Mouse (Mus musculus) CH12.LX (cell line): ENCODE measurements around the gene Chid1. TPM values are rescaled to one million over a fixed set of nuclear protein-coding genes. Genes with fewer than 3 reads are reported as not detected.

Experiments
- DNase-seq: peaks from one replicate; pipeline ENCODE4 v3.0.0-alpha.2; 2013; ENCODE audit errors: extremely low read depth
- H3K27ac ChIP-seq: 2 replicates; pipeline ENCODE4 v1.5.1; 2012; ENCODE audit warnings: low read depth, mild to moderate bottlenecking, control low read depth, moderate library complexity; ENCODE audit not compliant: insufficient read depth
- H3K27me3 ChIP-seq: replicated peaks from 2 replicates; pipeline ENCODE3; 2012; ENCODE audit warnings: inconsistent platforms
- H3K36me3 ChIP-seq, 2 experiments: replicated peaks in 1 of 2; 2 replicates each; pipeline versions ENCODE3 to v1.6.1; 2012; ENCODE audit warnings: inconsistent platforms in 1 of 2, low read length in 1 of 2, mild to moderate bottlenecking in 1 of 2, mixed read lengths in 1 of 2, moderate library complexity in 1 of 2; ENCODE audit not compliant: control insufficient read depth in 1 of 2, insufficient read depth in 1 of 2
- H3K4me1 ChIP-seq, 2 experiments: 2 replicates each; pipeline ENCODE4 v1.6.1; 2012; ENCODE audit warnings: inconsistent platforms in 1 of 2, moderate library complexity in 1 of 2; ENCODE audit not compliant: insufficient read depth in 2 of 2, control insufficient read depth in 1 of 2
- H3K4me2 ChIP-seq: 2 replicates; pipeline ENCODE4 v1.6.1; 2012; ENCODE audit warnings: low read depth, mild to moderate bottlenecking, control low read depth; ENCODE audit not compliant: poor library complexity, insufficient read depth, severe bottlenecking
- H3K4me3 ChIP-seq, 3 experiments: fragments of 150-350 bp in 1 of 3; sonication (generic) in 1 of 3; replicated peaks in 1 of 3; 2 replicates each; pipeline versions ENCODE3 to v1.5.1; 2011 to 2012; ENCODE audit warnings: low read depth in 2 of 3, low read length in 2 of 3, mild to moderate bottlenecking in 2 of 3, moderate library complexity in 2 of 3, control low read depth in 1 of 3, improper control_type of control experiment in 1 of 3, inconsistent platforms in 1 of 3, mixed read lengths in 1 of 3; ENCODE audit not compliant: poor library complexity in 1 of 3
- H3K79me2 ChIP-seq: replicated peaks from 2 replicates; pipeline ENCODE4 v1.6.1; 2012; ENCODE audit warnings: mild to moderate bottlenecking, moderate library complexity; ENCODE audit not compliant: control insufficient read depth, poor library complexity, insufficient read depth, severe bottlenecking; ENCODE audit errors: extremely low read depth
- H3K9ac ChIP-seq: 2 replicates; pipeline ENCODE4 v1.6.1; 2012; ENCODE audit warnings: low read depth, mild to moderate bottlenecking, control low read depth, moderate library complexity; ENCODE audit not compliant: insufficient read depth
- H3K9me3 ChIP-seq: replicated peaks from 2 replicates; pipeline ENCODE3; 2012; ENCODE audit warnings: low read length, inconsistent platforms, mixed read lengths
- CTCF ChIP-seq, 2 experiments: IDR thresholded peaks in 1 of 2; conservative IDR thresholded peaks in 1 of 2; 2 replicates each; pipeline ENCODE4 v1.5.1; 2011 to 2012; ENCODE audit warnings: low read depth in 2 of 2, low read length in 2 of 2, improper control_type of control experiment in 1 of 2, inconsistent platforms in 1 of 2, mild to moderate bottlenecking in 1 of 2, moderate library complexity in 1 of 2
- E2F4 ChIP-seq: IDR thresholded peaks from 2 replicates; pipeline ENCODE4 v1.6.1; 2011; ENCODE audit warnings: low read depth, low read length, improper control_type of control experiment; ENCODE audit not compliant: insufficient replicate concordance
- ELF1 ChIP-seq: IDR thresholded peaks from 2 replicates; pipeline ENCODE4 v1.6.1; 2014; ENCODE audit warnings: low read depth, mild to moderate bottlenecking, inconsistent platforms, low read length, improper control_type of control experiment
- EP300 ChIP-seq: IDR thresholded peaks from 2 replicates; pipeline ENCODE4 v1.6.1; 2011; ENCODE audit warnings: low read length, improper control_type of control experiment
- GABPA ChIP-seq: IDR thresholded peaks from 2 replicates; pipeline ENCODE4 v1.6.1; 2012; ENCODE audit warnings: low read depth, low read length, improper control_type of control experiment, inconsistent platforms; ENCODE audit not compliant: insufficient replicate concordance
- HCFC1 ChIP-seq: IDR thresholded peaks from 2 replicates; pipeline ENCODE4 v1.6.1; 2012; ENCODE audit warnings: low read depth, mild to moderate bottlenecking, inconsistent platforms, low read length, improper control_type of control experiment
- IRF4 ChIP-seq: IDR thresholded peaks from 2 replicates; pipeline ENCODE4 v1.6.1; 2014; ENCODE audit warnings: low read depth, mild to moderate bottlenecking, inconsistent platforms, low read length, improper control_type of control experiment
- JUN ChIP-seq: IDR thresholded peaks from 2 replicates; pipeline ENCODE4 v1.6.1; 2011; ENCODE audit warnings: low read depth, mild to moderate bottlenecking, low read length, improper control_type of control experiment, moderate library complexity; ENCODE audit not compliant: insufficient read depth
- JUND ChIP-seq: conservative IDR thresholded peaks from 2 replicates; pipeline ENCODE4 v1.6.1; 2011; ENCODE audit warnings: low read depth, low read length, improper control_type of control experiment
- KAT2A ChIP-seq: IDR thresholded peaks from 2 replicates; pipeline ENCODE4 v1.6.1; 2012; ENCODE audit warnings: low read length, improper control_type of control experiment, inconsistent platforms; ENCODE audit not compliant: insufficient replicate concordance
- MAFK ChIP-seq: IDR thresholded peaks from 2 replicates; pipeline ENCODE4 v1.6.1; 2011; ENCODE audit warnings: low read length, improper control_type of control experiment; ENCODE audit not compliant: insufficient replicate concordance
- MAX ChIP-seq: IDR thresholded peaks from 2 replicates; pipeline ENCODE4 v1.6.1; 2011; ENCODE audit warnings: low read length, improper control_type of control experiment
- MEF2A ChIP-seq: IDR thresholded peaks from 2 replicates; pipeline ENCODE4 v1.6.1; 2014; ENCODE audit warnings: low read depth, mild to moderate bottlenecking, inconsistent platforms, low read length, improper control_type of control experiment, borderline replicate concordance
- MYC ChIP-seq: IDR thresholded peaks from 2 replicates; pipeline ENCODE4 v1.6.1; 2011; ENCODE audit warnings: low read depth, mild to moderate bottlenecking, improper control_type of control experiment, low read length
- NRF1 ChIP-seq: IDR thresholded peaks from 2 replicates; pipeline ENCODE4 v1.6.1; 2014; ENCODE audit warnings: low read depth, mild to moderate bottlenecking, inconsistent platforms, low read length, improper control_type of control experiment, moderate library complexity
- RCOR1 ChIP-seq: conservative IDR thresholded peaks from 2 replicates; pipeline ENCODE4 v1.6.1; 2012; ENCODE audit warnings: low read depth, mild to moderate bottlenecking, inconsistent platforms, low read length, improper control_type of control experiment
- SIN3A ChIP-seq: IDR thresholded peaks from 2 replicates; pipeline ENCODE4 v1.6.1; 2012; ENCODE audit warnings: low read length, improper control_type of control experiment, inconsistent platforms
- TBP ChIP-seq: conservative IDR thresholded peaks from 2 replicates; pipeline ENCODE4 v1.6.1; 2011; ENCODE audit warnings: low read depth, low read length, improper control_type of control experiment
- TCF12 ChIP-seq: IDR thresholded peaks from 2 replicates; pipeline ENCODE4 v1.6.1; 2014; ENCODE audit warnings: low read depth, mild to moderate bottlenecking, inconsistent platforms, low read length, improper control_type of control experiment
- USF2 ChIP-seq: conservative IDR thresholded peaks from 2 replicates; pipeline ENCODE4 v1.6.1; 2011; ENCODE audit warnings: low read depth, low read length, improper control_type of control experiment
- ZMIZ1 ChIP-seq: IDR thresholded peaks from 2 replicates; pipeline ENCODE4 v1.6.1; 2012; ENCODE audit warnings: low read depth, mild to moderate bottlenecking, inconsistent platforms, low read length, improper control_type of control experiment
- ZNF384 ChIP-seq: IDR thresholded peaks from 2 replicates; pipeline ENCODE4 v1.6.1; 2012; ENCODE audit warnings: low read depth, low read length, improper control_type of control experiment, inconsistent platforms
- dilution Hi-C: fragments of 300-500 bp; cut with MboI; formaldehyde crosslinking; loops from 2 replicates; pipeline ENCODE4 v1.14.3; 2020; ENCODE audit warnings: low sequenced_read_pairs; ENCODE audit not compliant: extremely low pct_unique_long_range_greater_than_20kb, extremely low pct_ligation_motif_present
- in situ Hi-C: fragments of 300-500 bp; cut with MboI; formaldehyde crosslinking; loops from 3 replicates; pipeline ENCODE4 v1.14.3; 2019; ENCODE audit warnings: low sequenced_read_pairs, low pct_ligation_motif_present, low pct_unique_long_range_greater_than_20kb, mixed read lengths
- polyA plus RNA-seq: library from polyadenylated mRNA; unstranded; fragments of >175 nt; gene quantifications from 2 replicates; pipeline ENCODE4 v1.2.1, GENCODE M21; 2012; ENCODE audit warnings: low read depth; ENCODE audit not compliant: insufficient read length
- total RNA-seq, 2 experiments: library from RNA; depleted of rRNA; stranded (reverse); fragments of 300-350 nt in 1 of 2; fragments of >200 nt in 1 of 2; gene quantifications; 2 replicates each; pipeline ENCODE4 v1.2.3; 2012 to 2014

The Chid1 gene
- total and polyA plus RNA-seq, 3 experiments: 27.0 to 50.5 (median 42.3) TPM

DNA sequence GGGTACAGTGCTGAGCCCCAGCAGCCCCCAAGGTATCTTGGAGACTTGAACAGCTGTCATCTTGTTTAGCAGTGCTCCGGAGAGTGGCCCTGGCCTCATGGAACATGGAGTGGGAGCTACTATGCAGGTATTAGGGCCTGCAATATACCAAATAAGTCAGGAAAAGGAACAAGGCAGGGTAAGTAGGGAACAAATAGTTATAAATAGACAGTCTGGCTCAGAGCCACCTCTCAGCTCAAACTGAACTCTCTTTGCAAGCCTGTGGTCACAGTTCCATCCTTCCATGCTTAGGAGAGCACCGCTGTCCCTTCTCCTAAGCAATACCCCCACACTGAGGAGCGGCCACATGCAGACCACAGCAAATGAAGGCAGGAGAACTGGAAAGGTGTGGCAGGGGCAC, 42.1 kb downstream of the Chid1 start:
- in situ Hi-C loops: no loop called here
- no peak overlapping the region for H3K4me2 ChIP-seq
- no peaks in the 10 kb centered on the region for H3K27me3 ChIP-seq
- TF ChIP-seq EP300 (no peak), SIN3A (no peak), ZNF384 (no peak), E2F4 (no peak), GABPA (no peak), TCF12 (no peak), ZMIZ1 (no peak), MEF2A (no peak), JUND (no peak), USF2 (no peak), MAFK (no peak)
- dilution Hi-C loops: no loop called here
- peaks cover 42 to 90% of the 10 kb centered on the region in 2 experiments for H3K36me3 ChIP-seq
- H3K9me3 ChIP-seq: no peaks in the 10 kb centered on the region
- DNase-seq: no peak
- H3K4me3 ChIP-seq: no peak overlapping the region
- H3K27ac ChIP-seq: no peak overlapping the region
- no peaks in the 10 kb centered on the region for H3K4me1 ChIP-seq
- H3K79me2 ChIP-seq: no peaks in the 10 kb centered on the region
- no peak overlapping the region for H3K9ac ChIP-seq

DNA sequence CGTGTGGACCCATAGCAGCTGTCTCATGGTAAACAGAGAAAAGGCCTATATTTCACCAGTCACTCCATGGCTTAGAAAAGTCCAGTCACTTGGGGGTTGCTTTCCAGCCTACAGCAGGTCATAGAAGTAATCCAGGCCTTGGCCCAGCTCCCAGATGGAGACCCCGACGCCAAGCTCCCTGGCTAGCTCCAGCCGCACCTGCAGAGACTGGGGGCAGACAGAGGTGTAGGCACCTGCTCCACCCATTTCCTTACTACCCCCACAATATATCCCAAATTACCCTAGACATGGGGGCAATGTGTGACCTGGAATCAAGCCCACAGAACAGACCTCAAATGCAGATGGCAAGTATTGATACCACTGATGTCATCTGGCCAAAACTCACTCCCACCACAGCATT, 43.7 kb downstream of the Chid1 start:
- dilution Hi-C loops (no loop called here), in situ Hi-C loops (no loop called here)
- Histone ChIP-seq H3K27ac (no peak overlapping the region), H3K9me3 (no peaks in the 10 kb centered on the region), H3K36me3 (peaks cover 45 to 92% of the 10 kb centered on the region in 2 experiments), H3K4me2 (no peak overlapping the region), H3K27me3 (no peaks in the 10 kb centered on the region), H3K9ac (no peak overlapping the region), H3K4me1 (no peaks in the 10 kb centered on the region), H3K79me2 (no peaks in the 10 kb centered on the region), H3K4me3 (no peak overlapping the region)
- no peak for DNase-seq
- TF ChIP-seq JUN (no peak), MYC (no peak), NRF1 (no peak), IRF4 (no peak), USF2 (no peak), EP300 (no peak), MAX (no peak), RCOR1 (no peak), KAT2A (no peak), CTCF (conservative IDR thresholded peaks at IDR 0.05 in 1 of 2, IDR thresholded peaks at IDR 0.05 in 1 of 2; ENCODE audit: low read depth in 2 of 2, low read length in 2 of 2) (no peak), ELF1 (no peak), TCF12 (no peak), HCFC1 (no peak), TBP (no peak)
